Mouse (Mus musculus) splenic B cell, adult 2 months (primary cell): ENCODE measurements around the gene Fndc7.
"Not testable (repeated sequence)": the region's sequence is repeated elsewhere in the genome, so short reads cannot be mapped to it uniquely, and the experiment has no call there.

Experiments
- DNase-seq: peaks from one replicate; pipeline ENCODE4 v3.0.0-alpha.2; 2011; ENCODE audit warnings: low read depth, low spot score
- H3K27me3 ChIP-seq: 2 replicates; pipeline ENCODE4 v1.6.1; 2012; ENCODE audit warnings: mild to moderate bottlenecking, low read length, moderate library complexity, mixed read lengths; ENCODE audit not compliant: control insufficient read depth, poor library complexity, insufficient read depth, severe bottlenecking
- H3K36me3 ChIP-seq: 2 replicates; pipeline ENCODE4 v1.6.1; 2012; ENCODE audit warnings: mild to moderate bottlenecking, low read length, moderate library complexity, mixed read lengths; ENCODE audit not compliant: control insufficient read depth, poor library complexity, insufficient read depth, severe bottlenecking

Fndc7 gene

GRCm38 (mm10) chr3:108910303-108911080 is 20.7 kb upstream of the Fndc7 start:
- no peaks in the 10 kb centered on the region for H3K27me3 ChIP-seq
- peaks cover 13% of the 10 kb centered on the region for H3K36me3 ChIP-seq
- DNase-seq, result peak; percentile 57

GRCm38 (mm10) chr3:108902934-108903333 is 13.1 kb upstream of the Fndc7 start:
- no peaks in the 10 kb centered on the region for H3K27me3 ChIP-seq
- no peak for DNase-seq
- H3K36me3 ChIP-seq, result peaks cover 23% of the 10 kb centered on the region

- DNase-seq, result peak; percentile 72
- Histone ChIP-seq H3K36me3 (peaks cover 23% of the 10 kb centered on the region), H3K27me3 (no peaks in the 10 kb centered on the region)
Observed at GRCm38 (mm10) chr3:108902038-108902437, 12.2 kb upstream of the Fndc7 start.

DNA sequence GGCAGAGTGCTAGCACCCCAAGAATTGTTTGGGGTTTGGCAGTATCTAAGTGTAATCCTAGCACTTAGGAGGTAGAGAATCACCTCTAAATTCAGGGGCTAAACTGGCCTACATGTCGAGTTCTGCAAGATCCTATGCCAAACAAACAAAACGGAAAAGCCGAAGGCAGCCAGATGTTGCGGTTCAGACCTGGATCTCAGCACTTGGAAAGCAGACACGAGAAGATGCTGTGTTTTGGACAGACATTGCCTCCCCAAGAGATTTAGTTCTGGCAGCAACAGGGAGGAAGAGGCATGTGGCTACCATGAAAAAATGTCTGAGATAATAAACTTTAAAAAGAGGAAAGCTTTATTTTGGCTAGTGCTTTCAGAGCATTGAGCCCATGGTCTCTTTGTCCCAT is 10.9 kb upstream of the Fndc7 start:
- Histone ChIP-seq H3K36me3 (peaks cover 18% of the 10 kb centered on the region), H3K27me3 (no peaks in the 10 kb centered on the region)
- DNase-seq, result no peak

DNA sequence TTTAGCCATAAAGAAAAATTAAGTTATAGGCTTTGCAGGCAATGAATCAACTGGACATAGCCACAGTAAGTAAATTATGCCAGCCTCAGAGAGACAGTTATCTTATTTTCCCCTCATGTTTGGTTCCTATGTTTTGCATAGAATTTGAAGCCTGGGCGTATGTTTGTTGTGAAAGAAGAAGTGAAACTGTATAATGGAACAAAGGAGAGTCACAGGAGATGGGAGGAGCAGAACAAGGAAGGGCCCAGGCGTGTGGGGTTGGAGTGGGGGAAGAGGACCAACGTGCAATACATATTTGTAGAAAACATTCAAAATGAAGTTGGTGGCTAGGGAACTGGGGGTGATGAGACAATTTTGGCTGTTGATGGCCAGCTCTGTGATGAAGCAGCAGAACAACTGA is 10.3 kb upstream of the Fndc7 start:
- DNase-seq, result peak; percentile 89

DNA sequence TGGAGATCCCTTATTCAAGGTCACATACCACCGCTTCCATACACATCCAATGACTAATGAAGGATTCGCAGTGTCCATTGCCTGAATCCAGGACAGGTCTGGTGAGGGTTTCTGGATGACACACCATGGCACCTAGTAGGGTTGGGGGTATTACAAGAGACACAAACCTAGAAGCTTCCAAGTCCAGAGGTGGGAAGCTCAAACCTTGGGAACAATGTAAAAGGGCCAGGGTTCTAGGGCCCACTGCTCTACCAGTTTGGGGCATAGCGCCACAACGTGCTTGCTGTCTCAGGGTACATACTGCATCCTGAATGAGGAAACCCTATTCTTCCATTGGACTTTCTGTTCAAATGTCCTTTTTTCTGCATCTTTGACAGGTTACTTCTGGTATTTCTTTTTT is 8.8 kb upstream of the Fndc7 start:
- Histone ChIP-seq H3K36me3 (peaks cover 4% of the 10 kb centered on the region; the same call in 1 of the 2 replicates), H3K27me3 (no peaks in the 10 kb centered on the region)
- no peak for DNase-seq

More for the DNA sequence above, 10.3 kb upstream of the Fndc7 start:
- Histone ChIP-seq H3K36me3 (peaks cover 14% of the 10 kb centered on the region), H3K27me3 (no peaks in the 10 kb centered on the region)

DNA sequence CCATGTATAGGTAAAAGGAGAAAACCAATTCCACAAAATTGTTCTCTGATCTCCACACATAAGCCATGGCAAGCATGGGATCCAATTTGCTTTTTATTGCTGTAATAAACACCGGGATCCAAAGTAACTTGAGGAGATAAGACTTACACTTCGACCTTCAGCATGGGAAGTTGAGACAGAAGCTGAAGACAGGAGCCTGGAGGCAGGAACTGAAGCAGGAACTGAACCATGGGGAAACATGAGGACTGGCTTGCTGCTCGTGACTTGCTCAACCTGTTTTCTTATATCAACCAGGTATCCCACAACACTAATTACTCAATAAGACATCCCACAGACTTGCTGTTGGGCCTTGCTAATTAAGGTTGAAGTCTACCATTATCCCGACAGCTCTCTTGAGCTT is 3.1 kb upstream of the Fndc7 start:
- no peak for DNase-seq

GRCm38 (mm10) chr3:108892080-108892479 is 2.3 kb upstream of the Fndc7 start:
- H3K27me3 ChIP-seq, result no peaks in the 10 kb centered on the region
- no peak for DNase-seq
- H3K36me3 ChIP-seq, result no peaks in the 10 kb centered on the region

More for the DNA sequence above, 3.1 kb upstream of the Fndc7 start:
- Histone ChIP-seq H3K27me3 (no peaks in the 10 kb centered on the region), H3K36me3 (no peaks in the 10 kb centered on the region)

GRCm38 (mm10) chr3:108887618-108887975 is 2.2 kb downstream of the Fndc7 start:
- no peak for DNase-seq

DNA sequence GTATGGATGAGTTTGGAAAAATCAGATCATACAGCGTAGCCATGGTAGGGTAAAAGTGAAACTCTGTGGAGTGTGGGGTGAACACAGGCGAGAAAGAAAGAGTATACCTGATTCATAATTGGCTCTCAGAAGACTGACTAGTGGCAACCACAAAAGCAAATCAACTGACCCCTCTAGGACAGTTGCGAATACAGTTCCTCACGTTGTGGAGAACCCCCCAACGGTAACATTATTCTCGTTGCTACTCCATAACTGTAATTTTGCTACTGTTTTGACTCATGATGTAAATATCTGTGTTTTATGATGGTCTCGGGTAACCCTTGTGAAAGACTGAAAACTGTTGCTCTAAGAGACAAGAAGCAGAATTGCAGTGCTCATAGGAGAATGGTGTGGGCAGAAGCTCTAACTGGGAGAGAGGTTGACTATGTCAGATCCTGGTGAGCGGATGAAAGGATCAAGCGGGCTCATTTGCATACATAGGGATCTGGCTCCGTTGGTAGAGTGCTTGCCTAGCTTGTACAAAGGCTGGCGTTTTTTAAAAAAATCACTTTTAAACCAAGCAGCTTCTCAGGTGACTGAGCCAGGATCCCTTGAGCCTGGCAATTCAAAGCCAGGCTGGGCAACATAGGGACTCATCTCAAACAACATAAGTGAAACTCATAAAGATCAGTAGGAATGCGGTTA is 2.7 kb downstream of the Fndc7 start:
- DNase-seq, result no peak
- Histone ChIP-seq H3K36me3 (no peaks in the 10 kb centered on the region), H3K27me3 (no peaks in the 10 kb centered on the region)

More at GRCm38 (mm10) chr3:108887618-108887975, 2.2 kb downstream of the Fndc7 start:
- Histone ChIP-seq H3K27me3 (no peaks in the 10 kb centered on the region), H3K36me3 (no peaks in the 10 kb centered on the region)

- Histone ChIP-seq H3K27me3 (no peaks in the 10 kb centered on the region), H3K36me3 (no peaks in the 10 kb centered on the region)
- DNase-seq, result peak; percentile 45
Observed at GRCm38 (mm10) chr3:108885686-108886530, 3.9 kb downstream of the Fndc7 start.

GRCm38 (mm10) chr3:108884706-108885289 is 5.0 kb downstream of the Fndc7 start:
- DNase-seq, result no peak
- H3K36me3 ChIP-seq, result no peaks in the 10 kb centered on the region
- H3K27me3 ChIP-seq, result no peaks in the 10 kb centered on the region

GRCm38 (mm10) chr3:108883067-108883466 is 6.7 kb downstream of the Fndc7 start:
- Histone ChIP-seq H3K27me3 (no peaks in the 10 kb centered on the region), H3K36me3 (no peaks in the 10 kb centered on the region)
- DNase-seq, result no peak

DNA sequence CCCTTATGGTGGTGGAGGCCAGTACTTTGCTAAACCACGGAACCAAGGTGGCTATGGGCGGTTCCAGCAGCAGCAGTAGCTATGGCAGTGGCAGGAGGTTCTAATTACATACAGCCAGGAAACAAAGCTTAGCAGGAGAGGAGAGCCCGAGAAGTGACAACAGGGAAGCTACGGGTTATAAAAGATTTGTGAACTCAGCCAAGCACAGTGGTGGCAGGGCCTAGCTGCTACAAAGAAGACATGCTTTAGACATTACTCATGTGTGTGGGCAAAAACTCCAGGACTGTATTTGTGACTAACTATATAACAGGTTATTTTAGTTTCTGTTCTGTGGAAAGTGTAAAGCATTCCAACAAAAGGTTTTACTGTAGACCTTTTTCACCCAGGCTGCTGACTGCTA is 7.9 kb downstream of the Fndc7 start:
- H3K36me3 ChIP-seq, H3K27me3 ChIP-seq, DNase-seq: not testable (repeated sequence)
